Mouse (Mus musculus) lung, embryonic 15.5 days (tissue): ENCODE measurements at regions not wholly inside any gene's neighbourhood (a gene's known extent, or its start where the extent isn't known, plus 50 kb on each side); places are given as distances from the start of the nearest gene placed in this dataset.

Experiments used
- ATAC-seq: fragments of 200-750 bp; cut with Nextera tagmentation; 2 replicates; pipeline ENCODE4 v1.8.0; 2017; ENCODE audit warnings: moderate number of reproducible peaks, borderline replicate concordance; ENCODE audit not compliant: low FRiP score, low TSS enrichment; ENCODE audit errors: extremely low read depth
- H3K27ac ChIP-seq: fragments of 300-500 bp; sonication (generic); 2 replicates; pipeline ENCODE4 v1.5.1; 2015; ENCODE audit warnings: moderate library complexity, mild to moderate bottlenecking, inconsistent platforms
- H3K27me3 ChIP-seq: fragments of 300-500 bp; sonication (generic); 2 replicates; pipeline ENCODE4 v1.6.1; 2015; ENCODE audit warnings: inconsistent platforms
- H3K36me3 ChIP-seq: fragments of 300-500 bp; sonication (generic); 2 replicates; pipeline ENCODE4 v1.6.1; 2015; ENCODE audit warnings: inconsistent platforms
- H3K4me1 ChIP-seq: fragments of 300-500 bp; sonication (generic); 2 replicates; pipeline ENCODE4 v1.6.1; 2015; ENCODE audit warnings: inconsistent platforms
- H3K4me2 ChIP-seq: fragments of 300-500 bp; sonication (generic); 2 replicates; pipeline ENCODE4 v1.6.1; 2015; ENCODE audit warnings: inconsistent platforms, mild to moderate bottlenecking, moderate library complexity
- H3K4me3 ChIP-seq: fragments of 300-500 bp; sonication (generic); 2 replicates; pipeline ENCODE4 v1.5.1; 2015; ENCODE audit warnings: mild to moderate bottlenecking, inconsistent platforms
- H3K9ac ChIP-seq: fragments of 300-500 bp; sonication (generic); 2 replicates; pipeline ENCODE4 v1.6.1; 2015; ENCODE audit warnings: inconsistent platforms
- H3K9me3 ChIP-seq: fragments of 300-500 bp; sonication (generic); 2 replicates; pipeline ENCODE4 v1.6.1; 2016; ENCODE audit warnings: inconsistent platforms
- WGBS: fragments of 180-500 bp; shearing (Covaris S2); methylation state at CpG from one replicate; pipeline ENCODE4 v1.1.7; 2015; 5-methylcytosine and 5-hydroxymethylcytosine counted together

DNA sequence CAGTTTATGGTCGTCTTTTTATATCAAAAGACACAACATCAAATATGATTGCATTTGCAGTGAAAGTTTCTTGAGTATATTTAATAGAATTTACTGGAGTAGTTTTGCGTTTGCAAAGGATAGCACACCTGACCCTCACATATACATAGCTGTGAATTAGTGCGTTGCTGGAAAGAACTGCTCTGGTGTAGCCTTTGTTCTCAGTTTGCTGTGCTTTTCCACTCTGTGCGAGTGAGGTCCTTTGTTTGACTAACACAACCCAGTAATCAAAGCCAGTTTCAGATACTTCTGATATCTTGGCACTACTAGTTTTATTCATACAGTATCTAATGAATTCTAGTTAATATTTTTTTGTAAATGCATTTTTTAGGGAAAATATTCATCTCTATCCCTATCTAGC is 84.7 kb downstream of the Trim52 start:
- H3K4me1 ChIP-seq, result no peaks in the 10 kb centered on the region
- ATAC-seq, result no peak
- H3K27ac ChIP-seq, result no peak overlapping the region
- no peak overlapping the region for H3K4me3 ChIP-seq
- WGBS, result 58% methylated on average over 4 of the region's 4 CpGs
- H3K27me3 ChIP-seq, result no peaks in the 10 kb centered on the region
- no peak overlapping the region for H3K9ac ChIP-seq
- no peaks in the 10 kb centered on the region for H3K36me3 ChIP-seq
- no peaks in the 10 kb centered on the region for H3K9me3 ChIP-seq
- no peak overlapping the region for H3K4me2 ChIP-seq

DNA sequence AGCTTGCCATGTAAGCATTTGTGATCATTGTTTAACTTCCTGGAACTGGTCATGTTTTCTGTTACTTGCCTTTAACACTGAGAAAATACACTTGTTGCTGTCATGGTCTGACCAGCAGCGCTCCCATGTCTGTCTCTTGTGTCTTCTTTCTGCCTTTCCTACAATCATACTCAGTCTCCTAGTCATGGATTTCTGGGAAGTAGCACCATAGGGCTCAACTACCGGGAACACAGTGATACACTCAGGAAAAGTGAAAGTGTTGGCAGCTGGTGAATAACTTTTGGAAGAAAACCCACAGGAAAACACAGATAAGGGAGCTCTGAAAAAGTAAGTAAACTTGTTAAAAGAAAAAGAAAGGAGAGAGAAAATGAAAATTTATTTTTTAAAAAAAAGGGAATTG is 87.6 kb downstream of the Trim52 start:
- H3K4me2 ChIP-seq, result no peak overlapping the region
- H3K27ac ChIP-seq, result no peak overlapping the region
- no peaks in the 10 kb centered on the region for H3K9me3 ChIP-seq
- no peaks in the 10 kb centered on the region for H3K27me3 ChIP-seq
- ATAC-seq, result no peak
- no peak overlapping the region for H3K9ac ChIP-seq
- no peaks in the 10 kb centered on the region for H3K4me1 ChIP-seq
- H3K4me3 ChIP-seq, result no peak overlapping the region
- WGBS, result 64% methylated on average over 2 of the region's 2 CpGs
- no peaks in the 10 kb centered on the region for H3K36me3 ChIP-seq

GRCm38 (mm10) chr14:106194104-106194503 is 88.1 kb downstream of the Trim52 start:
- WGBS, result 58% methylated on average over 1 of the region's 1 CpGs
- peak; percentile 39; the same call in 1 of the 2 replicates for ATAC-seq
- H3K27me3 ChIP-seq, result no peaks in the 10 kb centered on the region

DNA sequence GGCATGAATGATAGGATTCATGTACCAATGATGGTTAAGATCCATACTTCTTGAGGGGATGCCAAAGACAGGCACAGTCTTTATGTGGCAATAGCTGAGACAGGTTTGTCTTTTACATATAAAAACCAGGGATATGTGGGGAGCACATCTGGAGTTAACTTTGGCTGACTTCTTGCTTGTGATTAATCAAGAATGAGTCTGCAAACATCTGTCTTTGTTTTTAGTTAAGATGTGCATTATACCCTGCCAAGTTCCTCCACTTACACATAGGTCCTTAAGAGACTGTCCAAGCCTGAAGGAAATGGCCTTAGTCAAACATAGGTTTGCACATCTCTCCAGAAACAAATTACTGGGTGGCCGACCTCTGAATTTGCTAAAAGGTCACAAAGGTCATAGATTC is 91.8 kb downstream of the Trim52 start:
- no peak for ATAC-seq
- WGBS, result 33% methylated on average over 1 of the region's 1 CpGs

More at GRCm38 (mm10) chr14:106194104-106194503, 88.1 kb downstream of the Trim52 start:
- Histone ChIP-seq H3K4me1 (no peaks in the 10 kb centered on the region), H3K9ac (no peak overlapping the region), H3K36me3 (no peaks in the 10 kb centered on the region), H3K4me2 (no peak overlapping the region), H3K9me3 (no peaks in the 10 kb centered on the region), H3K27ac (no peak overlapping the region), H3K4me3 (no peak overlapping the region)

DNA sequence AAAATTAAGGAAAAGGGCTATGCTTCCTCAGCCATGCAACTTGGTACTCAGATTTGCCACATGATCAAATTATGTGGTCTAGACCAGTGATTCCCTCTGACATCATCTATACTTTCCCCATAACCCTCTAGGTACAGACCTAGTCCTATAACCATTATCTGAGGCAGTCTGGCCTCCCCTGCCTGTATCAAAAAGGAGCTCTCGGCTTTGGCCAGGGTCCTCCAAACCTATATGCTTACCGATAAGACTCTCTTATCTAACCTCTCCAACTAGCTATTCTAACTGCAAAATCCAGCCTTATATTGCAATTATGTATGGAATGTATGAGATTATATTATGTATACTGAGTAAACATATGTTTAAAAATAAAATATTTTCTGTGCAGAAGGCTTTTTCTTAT is 93.1 kb downstream of the Trim52 start:
- no peaks in the 10 kb centered on the region for H3K36me3 ChIP-seq
- H3K9ac ChIP-seq, result no peak overlapping the region
- H3K9me3 ChIP-seq, result no peaks in the 10 kb centered on the region
- H3K4me3 ChIP-seq, result no peak overlapping the region
- H3K4me2 ChIP-seq, result no peak overlapping the region
- 0 out of 2 replicates have a peak, but pooled peaks cover 4% of the 10 kb centered on the region for H3K4me1 ChIP-seq
- no peak overlapping the region for H3K27ac ChIP-seq
- WGBS, result 47% methylated on average over 2 of the region's 2 CpGs
- peak; percentile 23; the same call in 1 of the 2 replicates for ATAC-seq
- no peaks in the 10 kb centered on the region for H3K27me3 ChIP-seq

More for the DNA sequence above, 91.8 kb downstream of the Trim52 start:
- no peak overlapping the region for H3K4me2 ChIP-seq
- H3K9ac ChIP-seq, result no peak overlapping the region
- H3K27me3 ChIP-seq, result no peaks in the 10 kb centered on the region
- H3K36me3 ChIP-seq, result no peaks in the 10 kb centered on the region
- no peak overlapping the region for H3K27ac ChIP-seq
- H3K9me3 ChIP-seq, result no peaks in the 10 kb centered on the region
- H3K4me3 ChIP-seq, result no peak overlapping the region
- 0 out of 2 replicates have a peak, but pooled peaks cover 4% of the 10 kb centered on the region for H3K4me1 ChIP-seq

DNA sequence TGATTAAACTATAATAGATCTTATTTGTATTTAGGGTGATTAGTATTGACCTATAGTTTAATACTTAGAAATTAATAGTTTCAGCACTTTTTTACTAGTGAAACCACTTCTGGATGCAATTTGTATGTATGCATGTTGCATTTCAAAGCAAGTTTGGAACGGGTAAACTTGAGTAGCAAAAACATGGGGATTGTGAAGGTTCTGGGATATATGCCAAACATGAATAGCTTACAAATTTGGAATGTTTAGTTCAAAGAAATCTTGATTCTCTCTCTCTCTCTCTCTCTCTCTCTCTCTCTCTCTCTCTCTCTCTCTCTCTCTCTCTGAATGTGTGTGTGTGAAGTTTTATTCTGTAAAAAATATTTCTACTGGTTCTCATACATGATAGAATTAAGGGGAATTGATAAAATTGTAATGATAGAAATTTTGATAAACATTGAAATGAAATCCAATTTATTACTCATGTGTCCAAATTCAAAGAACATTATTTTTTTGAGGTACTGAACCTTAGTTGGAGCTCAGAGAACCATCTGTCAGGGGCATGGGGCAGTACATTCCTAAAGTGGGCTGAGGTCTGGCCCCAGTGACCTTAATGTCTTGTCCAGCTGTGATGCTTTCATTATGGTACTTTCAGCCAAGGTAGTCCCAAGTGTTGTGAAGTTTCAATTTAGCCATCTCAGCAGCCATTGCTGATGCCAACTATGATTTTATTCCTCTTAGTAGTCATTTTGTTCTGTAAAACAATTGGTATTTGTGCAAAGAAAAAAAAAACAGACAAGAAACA is 93.7 kb downstream of the Trim52 start:
- H3K27me3 ChIP-seq, result no peaks in the 10 kb centered on the region
- H3K4me3 ChIP-seq, result no peak overlapping the region
- 0 out of 2 replicates have a peak, but pooled peaks cover 4% of the 10 kb centered on the region for H3K4me1 ChIP-seq
- H3K9ac ChIP-seq, result no peak overlapping the region
- no peaks in the 10 kb centered on the region for H3K36me3 ChIP-seq
- H3K27ac ChIP-seq, result no peak overlapping the region
- no peak for ATAC-seq
- H3K4me2 ChIP-seq, result no peak overlapping the region
- no peaks in the 10 kb centered on the region for H3K9me3 ChIP-seq
- whole genome bisulfite sequencing, result 11% methylated on average over 1 of the region's 1 CpGs

DNA sequence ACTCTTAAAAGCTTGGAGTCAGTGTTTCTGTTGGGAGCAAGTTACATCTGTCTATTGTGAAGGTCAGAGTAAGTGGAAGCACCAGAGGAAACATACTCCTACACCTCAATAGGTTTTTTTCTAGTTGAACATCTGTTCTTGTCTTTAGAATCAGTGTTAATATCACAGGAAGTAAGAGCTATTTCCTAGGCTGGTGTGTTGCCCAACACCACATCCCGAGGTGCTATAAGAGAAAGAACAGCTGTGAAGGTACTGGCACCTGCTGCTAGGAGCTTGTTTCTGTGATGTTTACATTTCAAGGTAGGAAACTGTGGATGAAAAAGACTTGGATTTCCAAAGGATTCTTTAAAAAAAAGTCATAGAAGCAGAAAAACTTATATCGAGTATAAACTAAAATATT is 105.1 kb downstream of the Trim52 start:
- no peaks in the 10 kb centered on the region for H3K4me1 ChIP-seq
- no peak for ATAC-seq
- no peaks in the 10 kb centered on the region for H3K27me3 ChIP-seq
- no peak overlapping the region for H3K4me3 ChIP-seq
- no peak overlapping the region for H3K4me2 ChIP-seq
- no peaks in the 10 kb centered on the region for H3K36me3 ChIP-seq
- H3K9ac ChIP-seq, result no peak overlapping the region
- no peaks in the 10 kb centered on the region for H3K9me3 ChIP-seq
- WGBS, result 42% methylated on average over 2 of the region's 2 CpGs
- H3K27ac ChIP-seq, result no peak overlapping the region

DNA sequence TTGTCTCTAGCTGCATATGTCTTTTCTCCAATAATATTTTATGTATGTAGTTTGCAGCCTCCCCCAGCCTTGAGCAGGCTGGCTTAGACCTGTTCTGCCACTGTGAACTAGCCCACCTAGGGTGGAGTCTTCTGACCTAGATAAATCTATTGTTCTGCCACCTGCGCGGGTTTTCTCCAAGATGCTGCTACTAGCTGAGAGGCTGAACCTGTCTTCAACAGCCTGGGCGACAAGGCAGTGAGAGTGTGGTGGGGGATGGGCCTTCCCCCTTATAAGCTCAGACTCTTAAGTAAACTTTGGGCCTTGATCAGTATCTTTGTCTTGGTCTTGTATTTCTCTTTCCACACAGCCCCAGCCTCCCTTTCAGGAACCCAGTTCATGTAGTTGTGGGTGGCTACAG is 111.7 kb downstream of the Trim52 start:
- no peak for ATAC-seq
- no peak overlapping the region for H3K27ac ChIP-seq
- H3K4me3 ChIP-seq, result no peak overlapping the region
- 77% methylated on average over 3 of the region's 3 CpGs for WGBS
- H3K27me3 ChIP-seq, result no peaks in the 10 kb centered on the region
- H3K4me2 ChIP-seq, result no peak overlapping the region
- no peaks in the 10 kb centered on the region for H3K36me3 ChIP-seq
- no peaks in the 10 kb centered on the region for H3K9me3 ChIP-seq
- H3K4me1 ChIP-seq, result no peaks in the 10 kb centered on the region
- no peak overlapping the region for H3K9ac ChIP-seq

DNA sequence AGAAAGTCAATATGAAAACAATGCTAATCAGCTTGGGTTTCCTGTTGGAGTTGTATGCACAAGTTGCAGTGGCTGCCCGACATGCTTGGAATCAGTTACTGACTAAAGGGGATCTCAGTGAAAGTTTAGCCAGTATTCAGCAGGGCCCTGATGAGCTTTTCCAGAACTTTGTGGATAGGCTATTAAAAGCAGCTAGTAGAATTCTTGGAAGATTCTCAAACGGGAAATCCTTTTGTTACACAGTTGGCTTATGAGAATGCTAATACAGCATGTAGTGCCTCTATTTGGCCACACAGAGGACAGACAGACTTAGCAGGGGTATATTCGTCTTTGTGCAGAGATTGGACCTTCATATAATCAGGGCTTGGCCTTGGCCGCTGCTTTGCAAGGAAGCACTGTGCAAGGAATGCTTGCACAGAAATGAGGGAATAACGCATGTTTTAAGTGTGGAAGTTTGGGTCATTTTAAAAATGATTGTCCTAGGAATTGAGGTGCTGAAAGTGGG is 113.3 kb downstream of the Trim52 start:
- Histone ChIP-seq H3K27ac (no peak overlapping the region), H3K36me3 (no peaks in the 10 kb centered on the region), H3K9me3 (no peaks in the 10 kb centered on the region), H3K4me3 (no peak overlapping the region), H3K4me1 (no peaks in the 10 kb centered on the region), H3K4me2 (no peak overlapping the region), H3K27me3 (no peaks in the 10 kb centered on the region), H3K9ac (no peak overlapping the region)
- 73% methylated on average over 5 of the region's 5 CpGs for WGBS
- ATAC-seq, result no peak

DNA sequence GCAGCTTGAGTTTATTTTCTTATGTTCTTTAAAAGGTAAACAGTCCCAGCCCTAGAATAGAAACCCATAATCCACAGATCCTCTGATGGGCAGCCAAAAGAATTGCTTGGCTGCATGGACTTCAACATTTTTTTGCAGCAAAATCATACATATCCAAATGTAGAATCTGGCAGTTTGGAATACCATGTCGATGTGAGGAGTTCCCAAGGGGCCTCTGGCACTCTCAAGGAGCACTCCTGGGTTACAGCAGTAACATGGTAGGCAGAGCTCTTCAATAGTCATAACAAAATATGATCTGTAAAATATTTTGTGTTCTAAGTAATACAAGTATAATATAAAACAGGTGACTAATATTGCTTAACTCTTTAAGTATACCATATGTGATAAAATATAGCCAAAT is 119.4 kb downstream of the Trim52 start:
- Histone ChIP-seq H3K4me1 (no peaks in the 10 kb centered on the region), H3K4me2 (no peak overlapping the region), H3K27me3 (no peaks in the 10 kb centered on the region), H3K9ac (no peak overlapping the region), H3K27ac (no peak overlapping the region), H3K9me3 (no peaks in the 10 kb centered on the region), H3K36me3 (no peaks in the 10 kb centered on the region), H3K4me3 (no peak overlapping the region)
- WGBS, result 48% methylated on average over 1 of the region's 1 CpGs
- ATAC-seq, result no peak

- no peak overlapping the region for H3K9ac ChIP-seq
- 86% methylated on average over 5 of the region's 5 CpGs for WGBS
- H3K27me3 ChIP-seq, result no peaks in the 10 kb centered on the region
- H3K4me1 ChIP-seq, result no peaks in the 10 kb centered on the region
- H3K4me2 ChIP-seq, result no peak overlapping the region
- no peak overlapping the region for H3K4me3 ChIP-seq
- H3K36me3 ChIP-seq, result no peaks in the 10 kb centered on the region
- no peak overlapping the region for H3K27ac ChIP-seq
- ATAC-seq, result no peak
- no peaks in the 10 kb centered on the region for H3K9me3 ChIP-seq
Measured at GRCm38 (mm10) chr14:106241721-106242405, 135.9 kb downstream of the Trim52 start.
